Mouse (Mus musculus): ENCODE measurements around the gene Iqcf1. TPM values are rescaled to one million over a fixed set of nuclear protein-coding genes. Genes with fewer than 3 reads are reported as not detected.
A peak's percentile ranks its signal among the peaks of the same experiment; 100 is the strongest.

The Iqcf1 gene
- polyA plus RNA-seq, 1 experiment from 2014 or later = not detected

DNA sequence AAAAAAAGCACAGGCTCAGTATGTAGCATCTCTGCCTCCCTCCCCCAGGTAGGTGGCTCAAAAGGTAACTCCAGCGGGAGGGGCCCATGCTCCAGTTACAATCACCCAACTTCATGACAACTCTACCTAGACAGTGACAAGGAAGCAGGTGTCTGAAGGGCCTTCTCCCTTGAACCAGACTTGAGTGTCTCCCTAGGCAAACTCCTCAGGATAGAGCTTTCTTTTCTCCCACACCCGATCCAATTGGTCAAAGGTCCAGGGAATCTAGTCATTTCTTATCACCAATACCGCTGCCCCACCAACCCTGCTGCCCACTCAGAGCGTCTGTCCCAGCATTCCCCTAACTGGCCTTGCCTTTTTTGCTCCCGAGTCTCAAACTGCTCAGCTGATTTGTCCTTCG, 33.0 kb upstream of the Iqcf1 start:
- H3K27me3 ChIP-seq (replicated peaks) = peaks cover 11% of the 10 kb centered on the region; the same call in 1 of the 2 replicates
- peaks cover 13% of the 10 kb centered on the region for H3K4me1 ChIP-seq
- H3K27ac ChIP-seq = no peak overlapping the region
- WGBS = 84% methylated on average over 6 of the region's 6 CpGs
- H3K4me2 ChIP-seq = no peak overlapping the region
- H3K36me3 ChIP-seq = peaks cover 9% of the 10 kb centered on the region
- no peak overlapping the region for H3K9ac ChIP-seq
- ATAC-seq (ENCODE audit: insufficient read depth, low FRiP score, low read depth) = no peak
- H3K4me3 ChIP-seq (replicated peaks) = no peak overlapping the region
- no peaks in the 10 kb centered on the region for H3K9me3 ChIP-seq

DNA sequence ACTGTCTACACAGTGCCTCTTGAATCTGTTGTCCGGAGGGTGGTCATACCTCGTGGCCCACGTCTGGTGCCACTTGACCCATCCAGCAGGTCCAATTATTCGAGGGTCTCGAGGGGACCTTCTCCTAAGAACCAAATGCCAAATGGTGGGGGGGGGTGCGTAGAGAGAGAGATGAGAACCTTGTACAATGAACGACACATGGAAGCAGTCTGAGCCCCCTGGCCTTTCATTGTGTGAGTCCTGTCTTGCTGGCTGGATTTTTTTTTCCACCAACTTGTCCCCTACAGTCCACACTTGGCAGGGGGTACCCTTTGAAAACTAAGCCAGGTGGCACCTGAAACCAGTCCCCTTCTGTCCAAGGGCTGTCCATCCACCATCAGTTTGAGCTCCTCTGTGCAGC, 32.0 kb upstream of the Iqcf1 start:
- Histone ChIP-seq H3K4me1 (peaks cover 17% of the 10 kb centered on the region), H3K4me3 (replicated peaks) (no peak overlapping the region), H3K27me3 (replicated peaks) (peaks cover 11% of the 10 kb centered on the region; the same call in 1 of the 2 replicates), H3K9ac (no peak overlapping the region), H3K36me3 (peaks cover 5% of the 10 kb centered on the region), H3K4me2 (no peak overlapping the region), H3K9me3 (no peaks in the 10 kb centered on the region), H3K27ac (no peak overlapping the region)
- WGBS = 90% methylated on average over 7 of the region's 7 CpGs
- no peak for ATAC-seq (ENCODE audit: insufficient read depth, low FRiP score, low read depth)

DNA sequence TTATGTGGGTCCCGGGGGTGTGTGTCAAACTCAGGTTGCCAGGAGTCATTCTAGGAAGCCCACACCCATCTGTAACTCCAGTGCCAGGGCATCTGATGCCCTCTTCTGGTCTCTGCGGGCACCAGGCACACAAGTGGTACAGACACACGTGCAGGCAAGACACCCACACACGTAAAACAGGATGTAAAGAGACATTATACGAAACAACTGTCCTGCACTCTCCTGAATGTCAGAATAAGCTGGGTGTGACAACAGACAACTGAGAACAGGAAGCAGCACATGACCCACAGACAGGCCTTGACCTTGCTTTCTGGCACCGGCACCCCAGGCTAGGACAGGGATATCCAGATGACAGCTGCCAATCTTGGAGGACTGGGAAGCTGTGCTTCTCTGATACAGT, 30.4 kb upstream of the Iqcf1 start:
- Histone ChIP-seq H3K36me3 (no peaks in the 10 kb centered on the region), H3K9ac (no peak overlapping the region), H3K9me3 (no peaks in the 10 kb centered on the region), H3K4me1 (peaks cover 27% of the 10 kb centered on the region), H3K27me3 (replicated peaks) (peaks cover 6% of the 10 kb centered on the region; the same call in 1 of the 2 replicates), H3K27ac (no peak overlapping the region), H3K4me2 (no peak overlapping the region), H3K4me3 (replicated peaks) (no peak overlapping the region)
- WGBS = 62% methylated on average over 6 of the region's 6 CpGs
- no peak for ATAC-seq (ENCODE audit: insufficient read depth, low FRiP score, low read depth)

DNA sequence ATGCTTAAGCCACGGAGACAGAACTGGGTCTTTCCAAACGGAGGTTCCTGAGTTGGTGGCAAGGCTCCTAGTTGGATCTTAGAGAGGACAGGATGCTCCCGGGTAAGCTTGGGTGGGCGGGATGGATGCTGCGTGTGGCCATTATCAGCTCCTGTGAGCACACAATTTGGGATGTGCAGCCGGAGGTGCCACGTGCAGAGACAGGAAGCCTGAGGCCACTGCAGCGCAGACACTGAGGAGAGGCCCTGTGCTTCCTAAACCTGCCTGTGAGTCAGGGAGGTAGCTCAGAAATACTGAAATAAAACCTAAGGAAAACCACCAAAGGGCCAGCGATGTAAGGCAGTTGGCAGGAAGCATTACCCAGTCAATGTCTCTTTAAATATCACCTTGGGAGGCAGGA, 30.0 kb upstream of the Iqcf1 start:
- WGBS = 58% methylated on average over 9 of the region's 9 CpGs
- H3K36me3 ChIP-seq = no peaks in the 10 kb centered on the region
- no peak overlapping the region for H3K4me3 ChIP-seq (replicated peaks)
- no peaks in the 10 kb centered on the region for H3K9me3 ChIP-seq
- H3K4me1 ChIP-seq = peaks cover 27% of the 10 kb centered on the region
- H3K27me3 ChIP-seq (replicated peaks) = 0 out of 2 replicates have a peak, but pooled peaks cover 5% of the 10 kb centered on the region
- H3K4me2 ChIP-seq = no peak overlapping the region
- 0 out of 2 replicates have a peak overlapping the region, but pooled peaks have one; percentile 8 for H3K27ac ChIP-seq
- no peak overlapping the region for H3K9ac ChIP-seq
- no peak for ATAC-seq (ENCODE audit: insufficient read depth, low FRiP score, low read depth)

DNA sequence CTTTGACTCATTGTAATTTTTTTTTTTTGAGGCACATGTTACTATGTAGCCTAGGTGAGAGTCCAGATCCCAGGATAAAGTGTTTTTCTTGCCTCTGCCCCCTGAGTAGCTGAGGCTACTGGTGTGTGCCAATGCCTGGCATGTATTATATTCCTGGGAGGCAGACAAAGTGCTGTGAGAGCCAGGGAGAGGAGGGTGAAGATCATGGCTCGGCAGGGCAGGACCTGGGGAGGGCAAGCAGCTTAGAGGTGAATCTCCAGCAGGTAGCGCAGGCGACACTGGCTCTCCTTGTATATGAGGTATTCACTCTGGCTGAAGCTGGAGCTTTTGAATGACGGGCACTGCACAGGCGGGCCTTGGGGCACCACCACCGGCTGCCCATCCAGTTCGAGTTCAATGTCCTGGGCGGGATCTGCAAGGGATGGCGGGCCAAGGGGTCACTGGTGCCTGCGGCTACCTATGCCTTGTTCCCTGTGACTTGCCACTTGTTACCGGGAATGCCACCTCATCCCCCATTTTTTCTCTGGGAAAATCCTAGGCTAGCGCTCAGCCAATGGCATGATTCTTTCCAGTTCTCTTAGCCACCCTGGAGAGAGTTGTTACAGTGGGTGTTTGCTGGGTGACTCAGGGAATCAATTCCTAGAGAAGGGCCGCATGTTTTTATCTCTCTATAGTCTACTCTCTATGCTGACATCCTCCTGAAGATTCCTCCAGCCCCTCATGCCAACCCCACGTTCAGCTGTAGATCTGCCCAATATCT, 28.6 kb upstream of the Iqcf1 start:
- Histone ChIP-seq H3K36me3 (no peaks in the 10 kb centered on the region), H3K9ac (no peak overlapping the region), H3K9me3 (no peaks in the 10 kb centered on the region), H3K27me3 (replicated peaks) (no peaks in the 10 kb centered on the region), H3K4me3 (replicated peaks) (no peak overlapping the region), H3K4me2 (peak overlapping the region; percentile 42), H3K27ac (no peak overlapping the region), H3K4me1 (peaks cover 36% of the 10 kb centered on the region)
- no peak for ATAC-seq (ENCODE audit: insufficient read depth, low FRiP score, low read depth)
- WGBS = 67% methylated on average over 14 of the region's 14 CpGs

DNA sequence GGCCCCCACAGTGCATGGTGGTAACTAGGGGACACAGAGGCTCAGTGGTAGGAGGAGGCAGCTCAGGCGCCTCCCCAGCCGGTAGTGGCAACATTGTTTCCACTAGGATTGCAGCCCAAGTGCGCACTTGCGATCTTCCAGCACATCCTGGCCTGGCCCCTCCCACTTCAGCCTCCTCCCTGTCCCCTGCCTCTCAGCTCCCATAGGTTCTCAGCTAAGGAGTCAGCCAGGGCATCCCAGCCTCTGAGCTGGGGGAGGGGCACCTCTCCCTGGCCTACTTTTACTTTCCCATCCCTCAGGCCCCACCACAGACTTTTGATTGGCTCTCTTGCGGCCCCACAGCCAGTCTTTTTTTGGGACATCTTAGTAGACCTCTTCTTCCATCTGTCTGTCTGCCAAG, 27.9 kb upstream of the Iqcf1 start:
- no peak for ATAC-seq (ENCODE audit: insufficient read depth, low FRiP score, low read depth)
- no peak overlapping the region for H3K9ac ChIP-seq
- no peaks in the 10 kb centered on the region for H3K36me3 ChIP-seq
- H3K4me1 ChIP-seq = peaks cover 41% of the 10 kb centered on the region
- no peaks in the 10 kb centered on the region for H3K9me3 ChIP-seq
- WGBS = 14% methylated on average over 5 of the region's 5 CpGs
- H3K4me2 ChIP-seq = peak overlapping the region; percentile 42
- H3K27me3 ChIP-seq (replicated peaks) = no peaks in the 10 kb centered on the region
- H3K4me3 ChIP-seq (replicated peaks) = no peak overlapping the region
- H3K27ac ChIP-seq = no peak overlapping the region

DNA sequence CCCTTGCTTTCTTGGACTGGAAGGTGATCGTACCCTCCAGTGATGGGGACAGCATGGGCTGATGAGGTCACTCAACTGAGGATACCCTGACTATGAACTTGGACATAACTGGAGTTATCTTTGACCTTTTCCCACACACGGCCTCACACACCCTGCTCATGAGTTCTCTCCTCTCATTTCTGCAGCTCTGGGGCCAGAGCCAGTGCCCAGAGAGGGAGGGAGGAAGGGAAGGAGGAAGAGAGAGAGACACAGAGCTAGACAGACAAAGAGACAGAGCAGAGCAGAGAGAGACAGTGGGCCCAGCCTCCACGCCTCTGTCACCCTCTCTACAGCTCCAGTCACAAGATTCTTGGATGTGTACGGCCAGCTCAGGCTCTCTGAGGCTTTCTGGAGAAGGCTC, 27.4 kb upstream of the Iqcf1 start:
- Histone ChIP-seq H3K36me3 (no peaks in the 10 kb centered on the region), H3K4me1 (peaks cover 41% of the 10 kb centered on the region), H3K27me3 (replicated peaks) (no peaks in the 10 kb centered on the region), H3K4me2 (no peak overlapping the region), H3K9me3 (no peaks in the 10 kb centered on the region), H3K27ac (peak overlapping the region; percentile 1; the same call in 1 of the 2 replicates), H3K4me3 (replicated peaks) (no peak overlapping the region), H3K9ac (no peak overlapping the region)
- ATAC-seq (ENCODE audit: insufficient read depth, low FRiP score, low read depth) = no peak
- WGBS = 63% methylated on average over 4 of the region's 4 CpGs

DNA sequence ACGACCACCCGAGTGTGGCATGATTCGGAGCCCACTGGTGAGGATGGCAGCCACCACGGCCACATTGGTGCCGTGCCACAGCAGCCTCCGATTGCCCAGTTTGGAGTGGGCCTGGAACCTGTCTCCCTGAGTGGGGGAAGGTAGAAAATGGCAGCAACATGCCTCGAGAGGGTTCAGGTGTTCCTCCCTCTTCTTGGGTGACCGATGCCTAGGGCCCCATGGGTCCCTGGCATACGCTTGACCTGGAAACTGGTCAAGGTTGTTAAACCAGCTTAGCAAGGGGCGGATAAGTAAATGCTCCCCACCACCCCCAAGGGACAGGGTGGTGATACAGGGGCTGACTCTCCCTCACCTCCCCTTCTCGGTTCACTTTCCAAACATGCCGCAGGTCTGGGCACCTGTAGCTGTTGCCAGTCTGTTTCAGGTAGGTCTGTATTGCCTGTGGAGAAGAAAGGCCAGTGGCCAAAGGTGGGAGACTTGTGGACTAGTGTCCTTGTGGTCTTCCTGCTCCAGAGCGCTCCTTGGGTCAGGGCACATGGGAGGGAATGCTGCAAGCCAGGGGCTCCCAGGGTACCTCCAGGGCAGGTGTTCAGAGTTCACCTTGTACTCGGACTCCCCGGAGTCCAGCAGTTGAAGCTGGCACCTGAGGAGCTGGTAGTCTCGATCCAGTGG, 26.6 kb upstream of the Iqcf1 start:
- ATAC-seq (ENCODE audit: insufficient read depth, low FRiP score, low read depth) = no peak
- Histone ChIP-seq H3K36me3 (no peaks in the 10 kb centered on the region), H3K9ac (no peak overlapping the region), H3K4me3 (replicated peaks) (no peak overlapping the region), H3K27ac (no peak overlapping the region), H3K4me2 (no peak overlapping the region), H3K9me3 (no peaks in the 10 kb centered on the region), H3K4me1 (peaks cover 47% of the 10 kb centered on the region), H3K27me3 (replicated peaks) (no peaks in the 10 kb centered on the region)
- WGBS = 87% methylated on average over 16 of the region's 16 CpGs

DNA sequence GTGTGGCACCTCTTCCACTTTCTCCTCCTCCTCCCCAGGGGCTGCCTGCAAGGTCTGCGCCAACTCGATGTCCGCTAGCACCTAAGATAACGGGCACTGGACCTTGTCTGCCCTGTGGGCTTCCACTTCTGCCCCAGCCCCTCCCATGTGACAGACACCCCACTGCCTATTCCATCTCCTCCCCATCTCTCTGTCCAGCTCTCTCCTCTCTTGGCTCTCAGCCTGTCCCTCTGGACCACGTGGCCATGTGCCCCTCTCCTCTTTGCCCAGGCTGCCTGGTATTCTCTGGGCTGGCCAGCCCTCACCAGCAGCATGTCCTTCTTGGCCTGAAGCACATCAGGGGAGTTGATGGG, 26.0 kb upstream of the Iqcf1 start:
- Histone ChIP-seq H3K27ac (no peak overlapping the region), H3K9ac (no peak overlapping the region), H3K4me2 (no peak overlapping the region), H3K27me3 (replicated peaks) (no peaks in the 10 kb centered on the region), H3K4me3 (replicated peaks) (no peak overlapping the region), H3K9me3 (no peaks in the 10 kb centered on the region), H3K4me1 (peaks cover 50% of the 10 kb centered on the region), H3K36me3 (no peaks in the 10 kb centered on the region)
- no peak for ATAC-seq (ENCODE audit: insufficient read depth, low FRiP score, low read depth)
- WGBS = 75% methylated on average over 5 of the region's 5 CpGs

DNA sequence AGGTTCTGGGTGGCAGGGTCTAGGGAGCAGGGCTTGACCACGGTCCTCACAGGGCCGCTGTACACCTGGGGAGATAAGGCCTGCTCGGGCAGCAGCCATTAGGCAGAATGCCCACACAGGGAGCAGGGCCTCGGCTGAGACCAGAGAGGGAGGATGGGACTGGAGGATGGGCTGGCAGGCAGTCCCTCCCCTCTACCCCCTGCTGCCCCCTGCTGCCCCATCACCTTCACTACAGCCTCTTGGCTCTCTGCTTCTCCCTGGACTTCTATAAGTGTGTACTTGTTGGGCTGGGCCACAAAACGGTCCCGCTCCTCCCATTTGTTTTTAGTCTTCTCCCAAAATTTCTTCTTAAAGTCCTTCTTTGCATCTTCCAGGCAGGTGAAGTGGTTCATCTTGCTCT, 25.3 kb upstream of the Iqcf1 start:
- ATAC-seq (ENCODE audit: insufficient read depth, low FRiP score, low read depth) = no peak
- Histone ChIP-seq H3K4me3 (replicated peaks) (no peak overlapping the region), H3K27ac (no peak overlapping the region), H3K9ac (no peak overlapping the region), H3K4me2 (0 out of 2 replicates have a peak overlapping the region, but pooled peaks have one; percentile 8), H3K4me1 (peaks cover 53% of the 10 kb centered on the region), H3K36me3 (no peaks in the 10 kb centered on the region), H3K27me3 (replicated peaks) (no peaks in the 10 kb centered on the region), H3K9me3 (no peaks in the 10 kb centered on the region)
- 10% methylated on average over 6 of the region's 6 CpGs for WGBS

DNA sequence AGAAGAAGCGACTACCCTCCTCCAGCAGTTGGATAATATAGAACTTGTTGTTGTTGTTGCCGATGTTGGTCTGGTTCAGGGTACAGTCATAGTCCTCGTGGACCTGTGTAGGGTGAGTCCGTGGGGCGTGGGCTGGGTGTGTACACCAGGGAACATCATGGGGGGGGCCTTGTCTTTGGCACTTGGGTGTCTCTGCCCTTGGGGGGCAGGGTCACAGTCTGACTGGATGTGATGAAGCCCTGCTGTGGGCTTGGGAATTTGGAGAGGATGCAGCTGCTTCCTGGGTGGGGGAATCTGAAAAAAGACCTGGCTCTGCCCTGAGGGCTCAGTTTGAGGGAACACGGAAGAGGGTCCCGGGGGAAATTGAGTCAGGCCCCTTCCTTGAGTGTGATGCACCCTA, 24.7 kb upstream of the Iqcf1 start:
- WGBS = 63% methylated on average over 7 of the region's 7 CpGs
- H3K27ac ChIP-seq = no peak overlapping the region
- no peaks in the 10 kb centered on the region for H3K36me3 ChIP-seq
- H3K9ac ChIP-seq = no peak overlapping the region
- H3K27me3 ChIP-seq (replicated peaks) = no peaks in the 10 kb centered on the region
- peaks cover 53% of the 10 kb centered on the region for H3K4me1 ChIP-seq
- H3K4me3 ChIP-seq (replicated peaks) = no peak overlapping the region
- 0 out of 2 replicates have a peak overlapping the region, but pooled peaks have one; percentile 57 for H3K4me2 ChIP-seq
- ATAC-seq (ENCODE audit: insufficient read depth, low FRiP score, low read depth) = no peak
- no peaks in the 10 kb centered on the region for H3K9me3 ChIP-seq

DNA sequence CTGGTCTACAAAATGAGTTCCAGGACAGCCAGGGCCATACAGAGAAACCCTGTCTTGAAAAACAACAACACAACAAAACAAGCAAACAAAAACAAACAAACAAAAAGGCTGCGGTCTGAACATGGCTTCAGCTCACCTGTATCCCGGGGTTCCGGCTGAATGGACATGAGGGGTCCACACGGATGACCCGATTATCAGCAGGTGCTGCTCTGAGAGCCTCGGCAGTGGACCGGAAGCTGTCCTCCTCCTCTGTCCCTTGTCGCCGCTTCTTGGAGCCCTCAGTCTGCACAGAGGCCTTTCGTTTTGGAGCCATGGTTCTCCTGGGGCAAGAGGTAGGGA, 24.1 kb upstream of the Iqcf1 start, which contains the start of gene Rrp9:
TSS of gene Rrp9 (plus strand) at position 301 of the 339 bp plus-strand sequence.
- H3K4me3 ChIP-seq (replicated peaks) = peak within 1 kb of the TSS; percentile 26
- H3K4me1 ChIP-seq = peaks cover 53% of the 10 kb centered on the region

More for the DNA sequence above, 24.1 kb upstream of the Iqcf1 start, which contains the start of gene Rrp9:
- H3K9me3 ChIP-seq = no peaks in the 10 kb centered on the region
- no peak for ATAC-seq (ENCODE audit: insufficient read depth, low FRiP score, low read depth)
- H3K9ac ChIP-seq = 0 out of 2 replicates have a peak within 1 kb of the TSS, but pooled peaks have one; percentile 2
- H3K4me2 ChIP-seq = peak within 1 kb of the TSS; percentile 57
- H3K27ac ChIP-seq = peak within 1 kb of the TSS; percentile 83
- peaks cover under 1% of the 10 kb centered on the region; the same call in 1 of the 2 replicates for H3K36me3 ChIP-seq
- no peaks in the 10 kb centered on the region for H3K27me3 ChIP-seq (replicated peaks)
- whole genome bisulfite sequencing = 85% methylated on average over 10 of the region's 10 CpGs
